Mouse (Mus musculus): ENCODE data around the gene Crhr1. TPM values are rescaled to one million over a fixed set of nuclear protein-coding genes. Genes with fewer than 3 reads are reported as not detected.
"Not testable (repeated sequence)": the region's sequence is repeated elsewhere in the genome, so short reads cannot be mapped to it uniquely, and the experiment has no call there.

The Crhr1 gene
- polyA plus RNA-seq, 1 experiment from 2014 or later: 0.39 TPM

- Histone ChIP-seq H3K9ac (replicated peaks; ENCODE audit: low read depth, low read length) (no peak overlapping the region), H3K27ac (ENCODE audit: low read length) (no peak overlapping the region), H3K4me3 (ENCODE audit: low read depth, low read length) (no peak overlapping the region), H3K36me3 (ENCODE audit: control insufficient read depth, insufficient read depth, low read length) (no peaks in the 10 kb centered on the region), H3K9me3 (ENCODE audit: control insufficient read depth, low read depth, low read length) (no peaks in the 10 kb centered on the region), H3K4me2 (replicated peaks; ENCODE audit: low read depth, low read length) (no peak overlapping the region), H3K4me1 (ENCODE audit: control insufficient read depth, insufficient read depth, low read length) (no peaks in the 10 kb centered on the region), H3K27me3 (ENCODE audit: control insufficient read depth, insufficient read depth, low read length) (no peaks in the 10 kb centered on the region)
- ATAC-seq (ENCODE audit: insufficient number of reproducible peaks, insufficient read depth, low FRiP score, low read depth): no peak
- 68% methylated on average over 2 of the region's 2 CpGs for WGBS
Observed at GRCm38 (mm10) chr11:104190008-104190407, 57.4 kb downstream of the Crhr1 start.

- no peaks in the 10 kb centered on the region for H3K9me3 ChIP-seq (ENCODE audit: control insufficient read depth, low read depth, low read length)
Observed at GRCm38 (mm10) chr11:104195382-104195781, 62.7 kb downstream of the Crhr1 start.

GRCm38 (mm10) chr11:104195791-104196190 is 63.1 kb downstream of the Crhr1 start:
- ATAC-seq (ENCODE audit: insufficient number of reproducible peaks, insufficient read depth, low FRiP score, low read depth): no peak

More at GRCm38 (mm10) chr11:104195382-104195781, 62.7 kb downstream of the Crhr1 start:
- H3K4me1 ChIP-seq (ENCODE audit: control insufficient read depth, insufficient read depth, low read length): no peaks in the 10 kb centered on the region
- H3K27me3 ChIP-seq (ENCODE audit: control insufficient read depth, insufficient read depth, low read length): no peaks in the 10 kb centered on the region
- H3K27ac ChIP-seq (ENCODE audit: low read length): no peak overlapping the region
- H3K9ac ChIP-seq (replicated peaks; ENCODE audit: low read depth, low read length): no peak overlapping the region
- 76% methylated on average over 11 of the region's 11 CpGs for WGBS
- ATAC-seq (ENCODE audit: insufficient number of reproducible peaks, insufficient read depth, low FRiP score, low read depth): no peak
- H3K4me3 ChIP-seq (ENCODE audit: low read depth, low read length): no peak overlapping the region
- H3K36me3 ChIP-seq (ENCODE audit: control insufficient read depth, insufficient read depth, low read length): no peaks in the 10 kb centered on the region
- H3K4me2 ChIP-seq (replicated peaks; ENCODE audit: low read depth, low read length): no peak overlapping the region

GRCm38 (mm10) chr11:104197861-104198260 is 65.2 kb downstream of the Crhr1 start:
- no peaks in the 10 kb centered on the region for H3K36me3 ChIP-seq (ENCODE audit: control insufficient read depth, insufficient read depth, low read length)
- H3K4me2 ChIP-seq (replicated peaks; ENCODE audit: low read depth, low read length): no peak overlapping the region
- H3K4me3 ChIP-seq (ENCODE audit: low read depth, low read length): no peak overlapping the region
- no peaks in the 10 kb centered on the region for H3K27me3 ChIP-seq (ENCODE audit: control insufficient read depth, insufficient read depth, low read length)
- WGBS: 3% methylated on average over 10 of the region's 10 CpGs
- H3K27ac ChIP-seq (ENCODE audit: low read length): no peak overlapping the region
- 0 out of 2 replicates have a peak, but pooled peaks cover 3% of the 10 kb centered on the region for H3K9me3 ChIP-seq (ENCODE audit: control insufficient read depth, low read depth, low read length)
- H3K9ac ChIP-seq (replicated peaks; ENCODE audit: low read depth, low read length): no peak overlapping the region
- no peaks in the 10 kb centered on the region for H3K4me1 ChIP-seq (ENCODE audit: control insufficient read depth, insufficient read depth, low read length)
- ATAC-seq (ENCODE audit: insufficient number of reproducible peaks, insufficient read depth, low FRiP score, low read depth): no peak

More at GRCm38 (mm10) chr11:104195791-104196190, 63.1 kb downstream of the Crhr1 start:
- no peaks in the 10 kb centered on the region for H3K9me3 ChIP-seq (ENCODE audit: control insufficient read depth, low read depth, low read length)
- no peaks in the 10 kb centered on the region for H3K27me3 ChIP-seq (ENCODE audit: control insufficient read depth, insufficient read depth, low read length)
- H3K4me3 ChIP-seq (ENCODE audit: low read depth, low read length): no peak overlapping the region
- no peaks in the 10 kb centered on the region for H3K36me3 ChIP-seq (ENCODE audit: control insufficient read depth, insufficient read depth, low read length)
- 8% methylated on average over 9 of the region's 9 CpGs for WGBS
- no peaks in the 10 kb centered on the region for H3K4me1 ChIP-seq (ENCODE audit: control insufficient read depth, insufficient read depth, low read length)
- no peak overlapping the region for H3K27ac ChIP-seq (ENCODE audit: low read length)
- no peak overlapping the region for H3K4me2 ChIP-seq (replicated peaks; ENCODE audit: low read depth, low read length)
- H3K9ac ChIP-seq (replicated peaks; ENCODE audit: low read depth, low read length): no peak overlapping the region

GRCm38 (mm10) chr11:104203271-104203670 is 70.6 kb downstream of the Crhr1 start:
- WGBS: 79% methylated on average over 3 of the region's 3 CpGs
- Histone ChIP-seq H3K27ac (ENCODE audit: low read length) (no peak overlapping the region), H3K9ac (replicated peaks; ENCODE audit: low read depth, low read length) (no peak overlapping the region), H3K27me3 (ENCODE audit: control insufficient read depth, insufficient read depth, low read length) (no peaks in the 10 kb centered on the region), H3K4me2 (replicated peaks; ENCODE audit: low read depth, low read length) (no peak overlapping the region), H3K4me3 (ENCODE audit: low read depth, low read length) (no peak overlapping the region), H3K4me1 (ENCODE audit: control insufficient read depth, insufficient read depth, low read length) (no peaks in the 10 kb centered on the region), H3K9me3 (ENCODE audit: control insufficient read depth, low read depth, low read length) (0 out of 2 replicates have a peak, but pooled peaks cover 3% of the 10 kb centered on the region), H3K36me3 (ENCODE audit: control insufficient read depth, insufficient read depth, low read length) (no peaks in the 10 kb centered on the region)
- no peak for ATAC-seq (ENCODE audit: insufficient number of reproducible peaks, insufficient read depth, low FRiP score, low read depth)

GRCm38 (mm10) chr11:104206573-104206972 is 73.9 kb downstream of the Crhr1 start:
- 78% methylated on average over 4 of the region's 4 CpGs for WGBS
- Histone ChIP-seq H3K9me3 (ENCODE audit: control insufficient read depth, low read depth, low read length) (0 out of 2 replicates have a peak, but pooled peaks cover 3% of the 10 kb centered on the region), H3K9ac (replicated peaks; ENCODE audit: low read depth, low read length) (no peak overlapping the region), H3K27ac (ENCODE audit: low read length) (no peak overlapping the region), H3K4me3 (ENCODE audit: low read depth, low read length) (no peak overlapping the region), H3K4me2 (replicated peaks; ENCODE audit: low read depth, low read length) (no peak overlapping the region), H3K36me3 (ENCODE audit: control insufficient read depth, insufficient read depth, low read length) (no peaks in the 10 kb centered on the region), H3K27me3 (ENCODE audit: control insufficient read depth, insufficient read depth, low read length) (no peaks in the 10 kb centered on the region), H3K4me1 (ENCODE audit: control insufficient read depth, insufficient read depth, low read length) (no peaks in the 10 kb centered on the region)
- ATAC-seq (ENCODE audit: insufficient number of reproducible peaks, insufficient read depth, low FRiP score, low read depth): no peak

GRCm38 (mm10) chr11:104209041-104209440 is 76.4 kb downstream of the Crhr1 start:
- Histone ChIP-seq H3K4me3 (ENCODE audit: low read depth, low read length) (no peak overlapping the region), H3K4me2 (replicated peaks; ENCODE audit: low read depth, low read length) (no peak overlapping the region), H3K9me3 (ENCODE audit: control insufficient read depth, low read depth, low read length) (no peaks in the 10 kb centered on the region), H3K27me3 (ENCODE audit: control insufficient read depth, insufficient read depth, low read length) (no peaks in the 10 kb centered on the region), H3K4me1 (ENCODE audit: control insufficient read depth, insufficient read depth, low read length) (no peaks in the 10 kb centered on the region), H3K36me3 (ENCODE audit: control insufficient read depth, insufficient read depth, low read length) (no peaks in the 10 kb centered on the region), H3K27ac (ENCODE audit: low read length) (no peak overlapping the region), H3K9ac (replicated peaks; ENCODE audit: low read depth, low read length) (no peak overlapping the region)
- WGBS: 75% methylated on average over 3 of the region's 3 CpGs
- ATAC-seq (ENCODE audit: insufficient number of reproducible peaks, insufficient read depth, low FRiP score, low read depth): no peak

- H3K27me3 ChIP-seq (ENCODE audit: control insufficient read depth, insufficient read depth, low read length): no peaks in the 10 kb centered on the region
- H3K9me3 ChIP-seq (ENCODE audit: control insufficient read depth, low read depth, low read length): no peaks in the 10 kb centered on the region
- no peak overlapping the region for H3K27ac ChIP-seq (ENCODE audit: low read length)
- no peaks in the 10 kb centered on the region for H3K36me3 ChIP-seq (ENCODE audit: control insufficient read depth, insufficient read depth, low read length)
- no peak for ATAC-seq (ENCODE audit: insufficient number of reproducible peaks, insufficient read depth, low FRiP score, low read depth)
- no peaks in the 10 kb centered on the region for H3K4me1 ChIP-seq (ENCODE audit: control insufficient read depth, insufficient read depth, low read length)
- H3K9ac ChIP-seq (replicated peaks; ENCODE audit: low read depth, low read length): no peak overlapping the region
- WGBS: 88% methylated on average over 6 of the region's 6 CpGs
- H3K4me2 ChIP-seq (replicated peaks; ENCODE audit: low read depth, low read length): no peak overlapping the region
- H3K4me3 ChIP-seq (ENCODE audit: low read depth, low read length): no peak overlapping the region
Observed at GRCm38 (mm10) chr11:104211251-104211650, 78.6 kb downstream of the Crhr1 start.

- H3K36me3 ChIP-seq (ENCODE audit: control insufficient read depth, insufficient read depth, low read length); H3K9me3 ChIP-seq (ENCODE audit: control insufficient read depth, low read depth, low read length); H3K27me3 ChIP-seq (ENCODE audit: control insufficient read depth, insufficient read depth, low read length); H3K4me1 ChIP-seq (ENCODE audit: control insufficient read depth, insufficient read depth, low read length); ATAC-seq (ENCODE audit: insufficient number of reproducible peaks, insufficient read depth, low FRiP score, low read depth); H3K27ac ChIP-seq (ENCODE audit: low read length); H3K4me3 ChIP-seq (ENCODE audit: low read depth, low read length); H3K9ac ChIP-seq (replicated peaks; ENCODE audit: low read depth, low read length); H3K4me2 ChIP-seq (replicated peaks; ENCODE audit: low read depth, low read length): not testable (repeated sequence)
- WGBS: 98% methylated on average over 5 of the region's 5 CpGs
Observed at GRCm38 (mm10) chr11:104214128-104214527, 81.5 kb downstream of the Crhr1 start.

All from stomach, embryonic 14.5 days (tissue).